Mouse (Mus musculus) left cerebral cortex, postnatal 14 days (tissue): ENCODE results near the gene Catsperg1. TPM values are rescaled to one million over a fixed set of nuclear protein-coding genes. Genes with fewer than 3 reads are reported as not detected.
"Not testable (repeated sequence)": the region's sequence is repeated elsewhere in the genome, so short reads cannot be mapped to it uniquely, and the experiment has no call there.

Experiments used
- DNase-seq, 2 experiments: peaks; one replicate each; pipeline ENCODE4 v3.0.0; 2021 to 2022; ENCODE audit warnings: low spot score in 2 of 2, mixed read lengths in 1 of 2
- intact Hi-C: fragments of 180-260 bp; cut with DNase I; formaldehyde crosslinking; loops from one replicate; pipeline ENCODE4 v1.15.1; 2025
- total RNA-seq, 2 experiments: library from RNA; stranded (reverse); gene quantifications; 2 replicates each; pipeline ENCODE4 v1.2.3; 2021

Gene Catsperg1
- total RNA-seq, 2 experiments from 2014 or later, result 1.3 to 1.5 TPM

- intact Hi-C loops, result no loop called here
- DNase-seq, result peak in 1 of 2 experiments; percentile 64
Measured at GRCm38 (mm10) chr7:29233745-29234144, 19.9 kb upstream of the Catsperg1 start.

- intact Hi-C loops, result no loop called here
- no peak for DNase-seq
Measured at GRCm38 (mm10) chr7:29232247-29233013, 18.6 kb upstream of the Catsperg1 start, which contains the start of gene Kcnk6. Kcnk6 (minus strand) TSS chr7:29232515.

- intact Hi-C loops, result no loop called here
- DNase-seq, result no peak
Measured at GRCm38 (mm10) chr7:29231517-29231916, 17.7 kb upstream of the Catsperg1 start.

GRCm38 (mm10) chr7:29230560-29230959 is 16.7 kb upstream of the Catsperg1 start:
- intact Hi-C loops, result no loop called here
- DNase-seq, result no peak

GRCm38 (mm10) chr7:29228202-29228601 is 14.4 kb upstream of the Catsperg1 start:
- intact Hi-C loops, result no loop called here
- DNase-seq, result no peak

GRCm38 (mm10) chr7:29225520-29225919 is 11.7 kb upstream of the Catsperg1 start:
- no peak for DNase-seq
- intact Hi-C loops, result no loop called here

GRCm38 (mm10) chr7:29224756-29225394 is 11.0 kb upstream of the Catsperg1 start:
- peak; percentile 57 to 62 for DNase-seq
- intact Hi-C loops, result no loop called here

GRCm38 (mm10) chr7:29214846-29215245 is 1.0 kb upstream of the Catsperg1 start:
- intact Hi-C loops, result no loop called here

GRCm38 (mm10) chr7:29214236-29214635 is 401 bp upstream of the Catsperg1 start:
- no peak for DNase-seq
- intact Hi-C loops, result no loop called here

More at GRCm38 (mm10) chr7:29214846-29215245, 1.0 kb upstream of the Catsperg1 start:
- no peak for DNase-seq

GRCm38 (mm10) chr7:29212775-29213560 is 867 bp downstream of the Catsperg1 start:
- DNase-seq, intact Hi-C loops: not testable (repeated sequence)

GRCm38 (mm10) chr7:29212199-29212765 is 1.6 kb downstream of the Catsperg1 start:
- no peak for DNase-seq
- intact Hi-C loops, result no loop called here

GRCm38 (mm10) chr7:29211415-29212198 is 2.2 kb downstream of the Catsperg1 start:
- peak; percentile 55 to 63 for DNase-seq
- intact Hi-C loops, result no loop called here

- intact Hi-C loops, DNase-seq: not testable (repeated sequence)
Measured at GRCm38 (mm10) chr7:29211013-29211412, 2.8 kb downstream of the Catsperg1 start.

GRCm38 (mm10) chr7:29202577-29202976 is 11.3 kb downstream of the Catsperg1 start:
- intact Hi-C loops, result loop anchor here (10.0 kb wide), 1 partner anchor 512 kb away; no protein-coding TSS in a partner anchor
- no peak for DNase-seq

GRCm38 (mm10) chr7:29194230-29194629 is 19.6 kb downstream of the Catsperg1 start:
- intact Hi-C loops, DNase-seq: not testable (repeated sequence)

- not testable (repeated sequence) for DNase-seq
- intact Hi-C loops, result loop anchor here (5.0 kb wide), 1 partner anchor 56 kb away; the partner anchor contains the start of gene Yif1b
Measured at GRCm38 (mm10) chr7:29181323-29181722, 32.5 kb downstream of the Catsperg1 start.

GRCm38 (mm10) chr7:29180854-29181236 is 33.0 kb downstream of the Catsperg1 start:
- DNase-seq, result no peak
- intact Hi-C loops, result loop anchor here (5.0 kb wide), 1 partner anchor 56 kb away; the partner anchor contains the start of gene Yif1b

GRCm38 (mm10) chr7:29180077-29180853 is 33.6 kb downstream of the Catsperg1 start, which contains the start of gene Psmd8:
Psmd8 (minus strand) TSS chr7:29180701.
- DNase-seq, result peak; percentile 95 to 97
- intact Hi-C loops, result loop anchor here (5.0 kb wide), 1 partner anchor 57 kb away; the partner anchor contains the start of gene Yif1b
